Mouse (Mus musculus): Measurements from ENCODE around the gene Tbc1d21. TPM values are rescaled to one million over a fixed set of nuclear protein-coding genes. Genes with fewer than 3 reads are reported as not detected.

Tbc1d21 gene
- total RNA-seq, 2 experiments from 2014 or later = not detected

Other genes with a start within 250 kb of the Tbc1d21 start
- gene Islr, start 166.1 kb downstream of the Tbc1d21 start, total RNA-seq (2021) = 10 to 100 TPM; 64.5 to 66.7 TPM
- 10 to 100 TPM in 1 of 2 experiments, 1 to 10 TPM in 1; 8.2 to 10.3 TPM for gene Islr2, start 166.1 kb downstream of the Tbc1d21 start, total RNA-seq (2021)
- gene Pml, start 120.7 kb downstream of the Tbc1d21 start, total RNA-seq (2021) = 10 to 100 TPM; 31.6 to 32.1 TPM
- 10 to 100 TPM; 29.9 to 30.8 TPM for gene Stoml1, start 117.3 kb downstream of the Tbc1d21 start, total RNA-seq (2021)
- gene Loxl1, start 57.3 kb downstream of the Tbc1d21 start, total RNA-seq (2021) = 10 to 100 TPM; 57.7 to 60.2 TPM
- gene Insyn1, start 118.1 kb upstream of the Tbc1d21 start, total RNA-seq (2021) = 10 to 100 TPM; 13.1 to 14.5 TPM
- gene Cd276, start 185.0 kb upstream of the Tbc1d21 start, total RNA-seq (2021) = 10 to 100 TPM; 35.3 to 37.2 TPM
- gene Nptn, start 211.8 kb upstream of the Tbc1d21 start, total RNA-seq (2021) = 100 to 1,000 TPM; 179 to 186 TPM

All from adrenal gland, postnatal 4 days (tissue).